Mouse (Mus musculus): Measurements from ENCODE around the gene Gm7982. TPM values are rescaled to one million over a fixed set of nuclear protein-coding genes. Genes with fewer than 3 reads are reported as not detected.
"Not testable (repeated sequence)": the region's sequence is repeated elsewhere in the genome, so short reads cannot be mapped to it uniquely, and the experiment has no call there.

The Gm7982 gene
- polyA plus RNA-seq (2015; fragmentation: Nextera tagmentation; extraction: Ambion mirVana), result not detected in 2 replicates

DNA sequence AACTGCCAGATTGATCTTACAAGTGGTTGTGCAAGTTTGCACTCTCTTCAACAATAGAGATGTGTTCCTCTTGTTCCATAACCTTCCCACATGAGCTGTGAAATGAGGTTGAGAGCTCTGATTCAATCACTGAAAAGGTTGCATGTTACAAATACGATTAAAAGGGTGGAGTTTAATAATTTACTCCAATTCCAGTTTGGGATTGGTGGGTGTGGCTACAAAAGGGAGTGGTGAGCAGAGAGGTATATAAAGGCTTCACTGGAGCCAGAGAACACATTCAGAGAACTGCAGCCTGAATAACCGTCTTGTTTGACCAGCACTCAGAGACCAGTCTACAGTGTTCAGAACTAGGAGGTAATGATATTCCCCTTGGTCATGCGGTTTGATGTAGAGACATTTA is at the start of gene Gm7982:
Gene Gm7982 (plus strand): TSS at position 301 of the 400 bp plus-strand sequence.
- not testable (repeated sequence) for H3K9ac ChIP-seq (ENCODE audit: low read depth, low read length); H3K36me3 ChIP-seq (ENCODE audit: control insufficient read depth, insufficient read depth, low read length); H3K4me2 ChIP-seq (ENCODE audit: low read length); ATAC-seq; H3K9me3 ChIP-seq (replicated peaks; ENCODE audit: control insufficient read depth, low read length, poor library complexity, severe bottlenecking); H3K4me1 ChIP-seq (ENCODE audit: control insufficient read depth, insufficient read depth, low read length); H3K4me3 ChIP-seq (ENCODE audit: low read depth, low read length); H3K27ac ChIP-seq (ENCODE audit: low read length); H3K27me3 ChIP-seq (ENCODE audit: control insufficient read depth, insufficient read depth, low read depth, low read length)
- WGBS, result no CpG with 5 or more reads among the region's 3 CpGs

DNA sequence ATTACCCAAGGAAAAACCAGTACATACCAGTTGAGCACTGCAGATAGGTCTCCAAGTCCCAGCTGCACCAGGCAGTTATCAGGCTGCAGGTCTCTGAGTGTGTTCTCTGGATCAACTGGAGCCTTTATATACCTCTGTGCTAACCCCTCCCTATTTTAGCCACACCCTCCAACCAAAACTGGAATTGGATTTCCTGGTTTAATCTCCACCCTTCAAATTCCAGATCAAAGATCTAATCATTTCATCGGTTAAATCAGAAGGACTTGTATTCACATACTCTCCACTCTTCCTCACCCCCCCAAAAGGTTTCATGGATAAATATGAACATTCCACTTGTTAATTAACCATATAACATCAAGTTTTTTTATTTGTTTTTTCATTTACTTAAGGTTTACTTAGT is 5.7 kb upstream of the Gm7982 start, which contains the start of gene Gm7978:
Gene Gm7978 (minus strand): TSS at position 101 of the 400 bp plus-strand sequence.
- H3K4me3 ChIP-seq (ENCODE audit: low read depth, low read length); H3K4me1 ChIP-seq (ENCODE audit: control insufficient read depth, insufficient read depth, low read length); H3K9me3 ChIP-seq (replicated peaks; ENCODE audit: control insufficient read depth, low read length, poor library complexity, severe bottlenecking); H3K27ac ChIP-seq (ENCODE audit: low read length); H3K4me2 ChIP-seq (ENCODE audit: low read length); H3K36me3 ChIP-seq (ENCODE audit: control insufficient read depth, insufficient read depth, low read length); H3K9ac ChIP-seq (ENCODE audit: low read depth, low read length); H3K27me3 ChIP-seq (ENCODE audit: control insufficient read depth, insufficient read depth, low read depth, low read length); ATAC-seq: not testable (repeated sequence)
- no CpG with 5 or more reads among the region's 1 CpGs for WGBS

DNA sequence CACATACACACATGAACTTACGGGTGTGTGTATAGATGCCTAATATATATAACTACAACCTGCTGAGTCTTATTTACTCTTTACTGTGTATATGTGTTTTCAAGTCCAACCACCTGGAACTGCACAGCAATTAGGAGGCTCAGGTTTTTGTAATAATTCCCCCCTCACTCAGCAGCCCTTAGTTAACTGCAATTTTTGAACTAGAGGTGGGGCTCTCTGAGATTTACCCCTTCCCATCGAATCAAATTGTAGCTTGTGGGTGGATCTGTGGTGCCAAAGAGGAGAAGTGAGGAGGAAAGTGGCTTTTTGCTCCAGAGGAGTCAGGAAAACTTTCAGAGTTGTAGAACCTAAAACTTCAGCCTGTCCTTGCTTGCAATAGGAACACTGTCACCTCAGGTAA is 33.9 kb downstream of the Gm7982 start, which contains the start of gene E330014E10Rik:
Gene E330014E10Rik (plus strand): TSS at position 301 of the 400 bp plus-strand sequence.
- H3K4me3 ChIP-seq (ENCODE audit: low read depth, low read length); H3K36me3 ChIP-seq (ENCODE audit: control insufficient read depth, insufficient read depth, low read length); H3K9ac ChIP-seq (ENCODE audit: low read depth, low read length); H3K27ac ChIP-seq (ENCODE audit: low read length); H3K4me2 ChIP-seq (ENCODE audit: low read length); H3K27me3 ChIP-seq (ENCODE audit: control insufficient read depth, insufficient read depth, low read depth, low read length); H3K4me1 ChIP-seq (ENCODE audit: control insufficient read depth, insufficient read depth, low read length); ATAC-seq; H3K9me3 ChIP-seq (replicated peaks; ENCODE audit: control insufficient read depth, low read length, poor library complexity, severe bottlenecking): not testable (repeated sequence)
- WGBS, result no CpG with 5 or more reads among the region's 2 CpGs

Other genes with a start within 250 kb of the Gm7982 start
- not detected in 2 replicates for gene Gm3286, start 231.3 kb upstream of the Gm7982 start, polyA plus RNA-seq (2015; fragmentation: Nextera tagmentation; extraction: Ambion mirVana)
- not detected in 2 replicates for gene Gm7971, start 147.1 kb upstream of the Gm7982 start, polyA plus RNA-seq (2015; fragmentation: Nextera tagmentation; extraction: Ambion mirVana)
- gene Gm7978, start 5.8 kb upstream of the Gm7982 start, polyA plus RNA-seq (2015; fragmentation: Nextera tagmentation; extraction: Ambion mirVana), result not detected in 2 replicates
- gene E330014E10Rik, start 34.0 kb downstream of the Gm7982 start, polyA plus RNA-seq (2015; fragmentation: Nextera tagmentation; extraction: Ambion mirVana), result not detected in 2 replicates
- gene Cxcl13, start 214.9 kb downstream of the Gm7982 start, polyA plus RNA-seq (2015; fragmentation: Nextera tagmentation; extraction: Ambion mirVana), result 0.19 and 0.79 TPM in 2 replicates

Data from midbrain, embryonic 16.5 days (tissue).